Mouse (Mus musculus): Measurements from ENCODE around the gene Cog5.

DNA sequence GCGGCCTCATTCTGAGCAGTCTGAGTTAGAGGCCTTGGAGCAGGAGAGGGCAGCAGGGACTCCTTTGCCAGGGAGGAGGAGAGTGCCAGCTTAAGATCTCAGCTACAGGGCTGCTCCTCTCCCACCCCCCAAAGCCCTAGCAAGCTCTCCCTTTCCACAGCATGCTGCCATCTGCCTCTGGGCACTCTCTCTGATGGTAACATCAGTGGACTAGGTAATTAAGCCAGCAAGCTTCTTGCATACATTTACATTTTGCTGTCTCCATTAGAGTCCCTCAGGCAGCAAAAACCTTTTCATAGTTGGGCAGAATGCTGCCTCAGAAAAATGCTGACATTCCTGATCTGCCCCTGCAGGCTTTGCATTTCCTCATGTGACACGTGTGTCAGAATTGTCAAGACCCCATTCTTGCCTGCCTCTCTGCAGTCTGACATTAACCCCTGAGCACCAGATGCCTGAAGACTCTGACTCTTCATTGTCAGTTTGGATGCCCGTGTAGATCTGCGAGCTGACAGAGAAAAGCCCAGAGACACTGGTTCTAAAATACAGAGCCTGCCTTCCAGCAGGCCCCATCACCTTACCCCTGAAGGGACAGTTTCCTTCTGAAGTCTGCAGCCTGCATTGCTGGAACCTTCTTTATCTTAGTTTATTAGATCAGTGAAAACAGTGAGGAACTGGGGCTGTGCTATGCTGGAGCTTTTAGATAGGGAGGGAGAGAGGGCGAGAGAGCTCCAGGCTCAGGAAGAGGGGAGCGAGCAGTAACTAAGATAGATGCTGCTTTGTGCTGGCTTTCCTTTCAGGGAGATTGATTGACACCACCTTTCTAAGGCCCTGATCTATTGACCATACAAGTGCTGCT is 251.3 kb downstream of the Cog5 start:
- TF ChIP-seq CTCF (IDR thresholded peaks at IDR 0.05; ENCODE audit: extremely low read depth, insufficient read length, insufficient replicate concordance, low read depth, low read length) (no peak), POLR2A (IDR thresholded peaks at IDR 0.05; ENCODE audit: low read depth, low read length) (no peak)

Measured in small intestine, adult 2 months (tissue).